Mouse (Mus musculus) cerebellum, postnatal 10 days (tissue): ENCODE measurements around the gene Egln2.

Source experiments
- DNase-seq, 2 experiments: peaks; one replicate each; pipeline ENCODE4 v3.0.0; 2021; ENCODE audit warnings: mixed read lengths in 2 of 2

The Egln2 gene

GRCm38 (mm10) chr7:27174896-27175295 is 8.3 kb upstream of the Egln2 start:
- no peak for DNase-seq

- no peak for DNase-seq
Measured at GRCm38 (mm10) chr7:27174496-27174895, 7.9 kb upstream of the Egln2 start.

GRCm38 (mm10) chr7:27170981-27171380 is 4.4 kb upstream of the Egln2 start:
- no peak for DNase-seq

GRCm38 (mm10) chr7:27168371-27168770 is 1.8 kb upstream of the Egln2 start:
- no peak for DNase-seq

GRCm38 (mm10) chr7:27167475-27168094 is 983 bp upstream of the Egln2 start:
- DNase-seq, result no peak

GRCm38 (mm10) chr7:27166229-27166613 is 381 bp downstream of the Egln2 start:
- DNase-seq, result peak; percentile 90 to 91

- DNase-seq, result no peak
Measured at GRCm38 (mm10) chr7:27165696-27166095, 906 bp downstream of the Egln2 start.

- DNase-seq, result peak; percentile 85 to 87
Measured at GRCm38 (mm10) chr7:27165007-27165655, 1.5 kb downstream of the Egln2 start.

GRCm38 (mm10) chr7:27164112-27164947 is 2.3 kb downstream of the Egln2 start:
- peak; percentile 51 to 56 for DNase-seq

- peak; percentile 40 to 45 for DNase-seq
Measured at GRCm38 (mm10) chr7:27163450-27163805, 3.2 kb downstream of the Egln2 start.

GRCm38 (mm10) chr7:27162780-27163449 is 3.7 kb downstream of the Egln2 start:
- no peak for DNase-seq

- no peak for DNase-seq
Measured at GRCm38 (mm10) chr7:27161744-27162143, 4.9 kb downstream of the Egln2 start.

GRCm38 (mm10) chr7:27160921-27161320 is 5.7 kb downstream of the Egln2 start:
- DNase-seq, result no peak

- peak; percentile 93 to 96 for DNase-seq
Measured at GRCm38 (mm10) chr7:27159882-27160281, 6.7 kb downstream of the Egln2 start.

- DNase-seq, result no peak
Measured at GRCm38 (mm10) chr7:27159256-27159655, 7.3 kb downstream of the Egln2 start.

GRCm38 (mm10) chr7:27158171-27158570 is 8.4 kb downstream of the Egln2 start:
- no peak for DNase-seq

GRCm38 (mm10) chr7:27156005-27156404 is 10.6 kb downstream of the Egln2 start:
- peak; percentile 51 to 65 for DNase-seq

GRCm38 (mm10) chr7:27153205-27153764 is 13.3 kb downstream of the Egln2 start, which contains the start of gene Cyp2t4:
Cyp2t4 (plus strand) TSS chr7:27153714.
- DNase-seq, result peak; percentile 59 to 61

- DNase-seq, result no peak
Measured at GRCm38 (mm10) chr7:27136410-27136996, 30.1 kb downstream of the Egln2 start.

- no peak for DNase-seq
Measured at GRCm38 (mm10) chr7:27133757-27134156, 32.8 kb downstream of the Egln2 start.

- DNase-seq, result peak; percentile 41 to 47
Measured at GRCm38 (mm10) chr7:27133156-27133555, 33.4 kb downstream of the Egln2 start.

GRCm38 (mm10) chr7:27132588-27132987 is 34.0 kb downstream of the Egln2 start:
- peak; percentile 87 to 91 for DNase-seq
